Mouse (Mus musculus) megakaryocyte, embryonic 14.5 days (primary cell): ENCODE results near the gene Gm5741. TPM values are rescaled to one million over a fixed set of nuclear protein-coding genes. Genes with fewer than 3 reads are reported as not detected.
A peak's percentile ranks its signal among the peaks of the same experiment; 100 is the strongest.

Experiments used
- H3K27me3 ChIP-seq: replicated peaks from 2 replicates; pipeline ENCODE3; 2012; ENCODE audit warnings: inconsistent platforms
- H3K36me3 ChIP-seq: replicated peaks from 2 replicates; pipeline ENCODE3; 2012; ENCODE audit warnings: low read length, inconsistent platforms, mixed read lengths
- H3K4me1 ChIP-seq: 2 replicates; pipeline ENCODE4 v1.6.1; 2012; ENCODE audit warnings: inconsistent platforms
- H3K4me3 ChIP-seq: replicated peaks from 2 replicates; pipeline ENCODE3; 2012; ENCODE audit warnings: moderate library complexity, mild to moderate bottlenecking, inconsistent platforms
- H3K9me3 ChIP-seq: 2 replicates; pipeline ENCODE4 v1.6.1; 2012; ENCODE audit warnings: inconsistent platforms
- FLI1 ChIP-seq: IDR thresholded peaks from 2 replicates; pipeline ENCODE4 v1.6.1; 2012; ENCODE audit warnings: low read length, inconsistent platforms, mixed read lengths
- GATA1 ChIP-seq: IDR thresholded peaks from 3 replicates; pipeline ENCODE4 v1.6.1; 2012; ENCODE audit warnings: mixed read lengths, low read length, inconsistent platforms, borderline replicate concordance
- polyA plus RNA-seq: library from polyadenylated mRNA; stranded (reverse); fragments of >175 nt; gene quantifications from 2 replicates; pipeline ENCODE4 v1.2.3, GENCODE M21; 2012; ENCODE audit warnings: low replicate concordance; ENCODE audit not compliant: insufficient read depth

Gene Gm5741
- polyA plus RNA-seq, 1 experiment, result not detected

DNA sequence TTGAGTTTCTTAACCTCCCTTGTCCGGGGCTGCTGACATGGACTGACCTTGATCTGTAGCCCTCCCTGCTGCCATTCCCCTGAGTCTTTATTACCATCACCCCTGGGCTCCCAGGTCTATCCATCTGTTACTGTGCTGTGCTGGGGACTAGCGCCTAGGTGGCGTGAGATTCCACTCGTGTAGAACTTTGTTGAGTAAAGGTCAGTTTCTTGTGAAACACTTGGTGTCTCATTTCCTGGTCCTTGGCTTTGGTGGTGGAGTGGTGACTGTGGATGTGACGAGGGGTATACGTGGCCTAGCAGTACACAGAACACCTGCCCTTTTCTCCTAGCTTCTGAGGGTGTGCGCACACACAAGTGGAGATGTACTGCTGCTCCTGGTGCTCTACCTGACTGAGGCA lies 10.4 kb downstream of the Gm5741 start:
- Histone ChIP-seq H3K27me3 (peaks cover 4% of the 10 kb centered on the region), H3K4me1 (peaks cover 22% of the 10 kb centered on the region), H3K4me3 (no peak overlapping the region), H3K9me3 (no peaks in the 10 kb centered on the region), H3K36me3 (peaks cover 62% of the 10 kb centered on the region)
- TF ChIP-seq FLI1 (no peak), GATA1 (no peak)

GRCm38 (mm10) chr8:85043619-85044018 lies 24.2 kb downstream of the Gm5741 start:
- Histone ChIP-seq H3K4me1 (peaks cover 38% of the 10 kb centered on the region), H3K36me3 (peaks cover 87% of the 10 kb centered on the region), H3K27me3 (no peaks in the 10 kb centered on the region), H3K4me3 (no peak overlapping the region), H3K9me3 (no peaks in the 10 kb centered on the region)
- no peak for TF ChIP-seq FLI1
- no peak for TF ChIP-seq GATA1

GRCm38 (mm10) chr8:85037681-85038531 lies 29.9 kb downstream of the Gm5741 start:
- no peaks in the 10 kb centered on the region for H3K27me3 ChIP-seq
- H3K4me3 ChIP-seq, result peak overlapping the region; percentile 96
- no peak for TF ChIP-seq FLI1
- no peak for TF ChIP-seq GATA1
- H3K9me3 ChIP-seq, result no peaks in the 10 kb centered on the region
- peaks cover 43% of the 10 kb centered on the region for H3K36me3 ChIP-seq
- H3K4me1 ChIP-seq, result peaks cover 60% of the 10 kb centered on the region

- Histone ChIP-seq H3K4me1 (peaks cover 62% of the 10 kb centered on the region), H3K9me3 (no peaks in the 10 kb centered on the region), H3K4me3 (peak overlapping the region; percentile 96), H3K27me3 (no peaks in the 10 kb centered on the region), H3K36me3 (peaks cover 44% of the 10 kb centered on the region)
- no peak for TF ChIP-seq GATA1
- no peak for TF ChIP-seq FLI1
Observed at GRCm38 (mm10) chr8:85037366-85037680, 30.5 kb downstream of the Gm5741 start.

- H3K4me1 ChIP-seq, result peaks cover 63% of the 10 kb centered on the region
- peak within 1 kb of the TSS; percentile 96 for H3K4me3 ChIP-seq
- H3K27me3 ChIP-seq, result no peaks in the 10 kb centered on the region
- H3K9me3 ChIP-seq, result no peaks in the 10 kb centered on the region
- peaks cover 44% of the 10 kb centered on the region for H3K36me3 ChIP-seq
- no peak for TF ChIP-seq GATA1
- TF ChIP-seq FLI1, result no peak
Observed at GRCm38 (mm10) chr8:85036718-85037365, 30.9 kb downstream of the Gm5741 start, which contains the start of gene Tnpo2. Tnpo2 (plus strand) TSS chr8:85036915.

DNA sequence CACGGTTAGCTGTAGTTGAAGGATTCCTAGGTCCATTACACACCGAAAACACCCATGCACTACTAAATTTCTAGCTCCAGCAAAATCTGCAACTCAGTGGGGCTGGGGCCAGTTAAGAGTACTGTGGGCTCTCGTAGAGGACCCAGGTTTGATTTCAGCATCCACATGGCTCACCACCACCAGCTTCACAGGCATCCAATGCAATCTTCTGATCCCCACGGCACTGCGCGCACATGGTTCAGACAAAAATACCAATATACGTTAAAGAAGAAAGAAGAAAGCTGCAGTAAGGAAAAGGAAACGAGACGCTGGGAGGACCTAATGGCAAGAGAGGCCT lies 31.4 kb downstream of the Gm5741 start:
- H3K4me1 ChIP-seq, result peaks cover 63% of the 10 kb centered on the region
- peak overlapping the region; percentile 96 for H3K4me3 ChIP-seq
- H3K36me3 ChIP-seq, result peaks cover 44% of the 10 kb centered on the region
- TF ChIP-seq FLI1 (no peak), GATA1 (no peak)
- H3K27me3 ChIP-seq, result no peaks in the 10 kb centered on the region
- no peaks in the 10 kb centered on the region for H3K9me3 ChIP-seq

DNA sequence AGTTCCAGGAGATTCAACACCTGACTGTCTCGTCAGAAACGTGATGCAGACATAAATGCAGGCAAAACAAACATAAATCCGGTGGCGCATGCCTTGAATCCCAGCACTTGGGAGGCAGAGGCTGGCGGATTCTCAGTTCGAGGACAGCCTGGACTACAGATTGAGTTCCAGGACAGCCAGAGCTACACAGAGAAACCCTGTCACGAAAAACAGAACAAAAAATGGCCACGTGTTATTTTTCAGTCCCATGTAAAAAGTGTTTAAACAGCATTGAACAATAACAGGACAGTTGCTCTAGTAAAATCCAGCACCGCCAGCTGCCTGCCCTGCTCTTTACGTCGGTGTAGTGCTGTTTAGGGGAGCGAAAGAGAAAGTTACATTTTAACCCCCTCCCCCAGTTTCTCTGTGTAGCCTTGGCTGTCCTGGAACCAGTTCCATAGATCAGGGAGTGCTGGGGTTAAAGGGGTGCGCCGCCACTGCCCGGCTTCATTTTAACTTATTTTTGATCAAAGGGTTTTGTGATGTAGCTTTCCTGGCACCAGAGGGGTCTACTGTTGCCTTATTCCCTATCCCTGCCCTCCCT lies 32.0 kb downstream of the Gm5741 start:
- Histone ChIP-seq H3K4me1 (peaks cover 59% of the 10 kb centered on the region), H3K36me3 (peaks cover 43% of the 10 kb centered on the region), H3K4me3 (peak overlapping the region; percentile 96), H3K27me3 (no peaks in the 10 kb centered on the region), H3K9me3 (no peaks in the 10 kb centered on the region)
- no peak for TF ChIP-seq FLI1
- no peak for TF ChIP-seq GATA1

GRCm38 (mm10) chr8:85035165-85035727 lies 32.5 kb downstream of the Gm5741 start:
- peaks cover 57% of the 10 kb centered on the region for H3K4me1 ChIP-seq
- TF ChIP-seq FLI1 (no peak), GATA1 (no peak)
- H3K27me3 ChIP-seq, result no peaks in the 10 kb centered on the region
- peaks cover 43% of the 10 kb centered on the region for H3K36me3 ChIP-seq
- H3K4me3 ChIP-seq, result peak overlapping the region; percentile 96
- no peaks in the 10 kb centered on the region for H3K9me3 ChIP-seq

DNA sequence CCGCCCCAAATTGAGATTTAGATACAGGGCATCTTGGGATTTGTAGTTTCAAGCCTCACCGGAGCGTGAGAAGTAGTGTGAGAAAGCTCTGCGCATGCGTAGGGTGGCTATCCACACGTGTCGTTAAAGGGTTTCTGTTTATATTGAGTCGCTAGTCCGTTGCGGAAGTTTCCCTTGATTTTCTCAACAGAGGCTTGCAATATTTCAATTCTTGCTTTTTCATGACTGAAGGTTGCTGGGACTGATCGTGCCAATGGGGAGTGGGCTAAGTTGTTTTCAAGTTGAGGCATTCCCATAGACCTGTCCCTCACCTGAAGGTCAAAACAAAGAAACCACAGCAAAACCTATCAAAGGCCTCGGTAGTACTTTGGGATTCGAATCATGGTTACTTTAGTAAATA lies 33.0 kb downstream of the Gm5741 start:
- no peaks in the 10 kb centered on the region for H3K9me3 ChIP-seq
- peaks cover 43% of the 10 kb centered on the region for H3K36me3 ChIP-seq
- peaks cover 57% of the 10 kb centered on the region for H3K4me1 ChIP-seq
- peak overlapping the region; percentile 96 for H3K4me3 ChIP-seq
- TF ChIP-seq GATA1 (no peak), FLI1 (no peak)
- no peaks in the 10 kb centered on the region for H3K27me3 ChIP-seq
